Mouse (Mus musculus): ENCODE results near the gene Bmyc. TPM values are rescaled to one million over a fixed set of nuclear protein-coding genes. Genes with fewer than 3 reads are reported as not detected.
A peak's percentile ranks its signal among the peaks of the same experiment; 100 is the strongest.

Bmyc gene
- polyA plus RNA-seq (2014; fragmentation: Nextera tagmentation; extraction: Ambion mirVana): 83.2 and 93.7 TPM in 2 replicates

DNA sequence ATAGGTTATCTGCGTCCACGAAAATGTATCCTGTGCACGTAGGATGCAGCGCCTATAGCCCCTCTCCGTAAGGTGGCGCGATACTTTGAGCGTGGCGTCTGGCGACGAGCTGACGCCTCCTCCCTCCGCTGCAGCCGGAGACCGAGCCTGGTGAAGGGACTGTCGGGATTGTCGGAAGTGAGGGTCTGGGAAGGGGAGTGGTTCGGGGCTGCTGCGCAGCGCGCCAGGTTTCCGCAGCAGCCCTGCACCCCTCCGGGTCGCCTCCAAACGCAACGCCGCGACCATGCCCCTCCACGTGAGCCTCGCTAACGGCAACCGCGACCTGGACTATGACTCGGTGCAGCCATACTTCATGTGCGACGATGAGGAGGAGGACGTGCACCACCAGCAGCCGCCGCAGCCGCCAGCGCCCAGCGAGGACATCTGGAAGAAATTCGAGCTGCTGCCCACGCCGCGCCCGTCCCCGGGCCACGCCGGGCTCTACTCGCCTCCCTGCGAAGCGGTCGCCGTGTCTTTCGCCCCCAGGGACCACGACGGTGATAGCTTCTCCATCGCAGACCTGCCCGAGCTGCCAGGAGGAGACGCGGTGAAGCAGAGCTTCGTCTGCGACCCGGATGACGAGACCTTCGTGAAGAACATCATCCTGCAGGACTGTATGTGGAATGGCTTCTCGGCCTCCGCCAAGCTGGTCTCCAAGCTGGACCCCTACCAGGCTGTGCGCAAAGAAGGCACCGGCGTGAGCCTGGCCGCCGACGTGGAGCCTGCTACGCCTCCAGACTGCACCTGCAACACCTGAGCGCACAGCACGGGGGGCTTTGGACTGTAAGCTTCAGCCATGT lies at the start of gene Bmyc:
Bmyc (plus strand) TSS at position 97 of the 839 bp plus-strand sequence.
- Histone ChIP-seq H3K4me3 (ENCODE audit: low read length) (peak within 1 kb of the TSS; percentile 81), H3K9ac (ENCODE audit: low read depth, low read length) (peak within 1 kb of the TSS; percentile 68), H3K27me3 (ENCODE audit: control insufficient read depth, insufficient read depth, low read length) (no peaks in the 10 kb centered on the region), H3K4me2 (replicated peaks; ENCODE audit: low read depth, low read length) (peak within 1 kb of the TSS; percentile 92), H3K4me1 (ENCODE audit: control insufficient read depth, insufficient read depth, low read length) (peaks cover 8% of the 10 kb centered on the region; the same call in 1 of the 2 replicates), H3K9me3 (ENCODE audit: control insufficient read depth, low read length) (no peaks in the 10 kb centered on the region), H3K27ac (ENCODE audit: low read depth, low read length) (peak within 1 kb of the TSS; percentile 76), H3K36me3 (ENCODE audit: control insufficient read depth, insufficient read depth, low read length) (no peaks in the 10 kb centered on the region; the same call in 1 of the 2 replicates)
- WGBS: under 1% methylated on average over 78 of the region's 78 CpGs
- peak; percentile 92 for ATAC-seq (ENCODE audit: low FRiP score, low TSS enrichment)

DNA sequence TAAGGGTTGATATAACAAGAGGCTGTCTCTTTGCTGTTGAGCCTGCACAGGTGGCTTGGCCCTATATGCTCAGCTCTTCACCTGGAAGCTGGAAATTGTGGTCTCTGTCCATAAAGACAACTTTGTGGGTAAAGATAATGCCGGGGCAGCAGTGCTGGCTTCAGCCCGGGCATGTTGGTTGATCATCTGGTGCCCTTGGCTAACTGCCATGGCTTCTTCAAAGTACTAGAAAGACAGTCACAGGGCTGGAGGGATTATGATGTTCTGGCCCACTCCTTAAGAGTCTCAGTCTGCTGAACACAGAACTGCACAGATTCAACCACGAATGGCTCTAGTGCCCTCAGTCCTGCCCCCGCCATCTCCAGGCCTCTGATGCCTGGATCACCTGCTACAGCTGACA lies 49.3 kb upstream of the Bmyc start:
- no peaks in the 10 kb centered on the region for H3K9me3 ChIP-seq (ENCODE audit: control insufficient read depth, low read length)
- H3K27ac ChIP-seq (ENCODE audit: low read depth, low read length): no peak overlapping the region
- no peak for ATAC-seq (ENCODE audit: low FRiP score, low TSS enrichment)
- 78% methylated on average over 4 of the region's 4 CpGs for WGBS
- H3K4me1 ChIP-seq (ENCODE audit: control insufficient read depth, insufficient read depth, low read length): no peaks in the 10 kb centered on the region
- H3K4me3 ChIP-seq (ENCODE audit: low read length): no peak overlapping the region
- no peaks in the 10 kb centered on the region for H3K27me3 ChIP-seq (ENCODE audit: control insufficient read depth, insufficient read depth, low read length)
- no peaks in the 10 kb centered on the region for H3K36me3 ChIP-seq (ENCODE audit: control insufficient read depth, insufficient read depth, low read length)
- no peak overlapping the region for H3K9ac ChIP-seq (ENCODE audit: low read depth, low read length)
- no peak overlapping the region for H3K4me2 ChIP-seq (replicated peaks; ENCODE audit: low read depth, low read length)

DNA sequence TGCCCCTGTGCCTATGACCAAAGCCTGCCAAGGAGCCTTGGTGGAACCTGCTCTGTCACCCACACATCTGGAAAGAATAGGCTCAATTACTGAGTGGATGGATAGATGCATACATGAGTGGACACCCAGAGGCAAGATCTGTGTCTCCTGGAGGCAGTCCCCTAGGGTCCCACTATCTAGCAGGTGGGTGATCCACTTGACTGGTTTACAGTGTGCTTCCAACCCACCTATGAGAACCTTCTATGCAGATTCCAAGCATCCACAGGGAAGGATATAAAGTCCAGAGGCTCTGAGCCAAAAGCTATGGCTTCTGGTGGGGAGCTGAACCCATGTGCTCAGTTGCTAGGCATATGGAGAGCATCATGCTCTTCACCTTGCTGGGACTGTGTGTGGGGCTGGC lies 48.9 kb upstream of the Bmyc start, which contains the start of gene Lcn5:
Lcn5 (plus strand) TSS at position 301 of the 400 bp plus-strand sequence.
- Histone ChIP-seq H3K4me2 (replicated peaks; ENCODE audit: low read depth, low read length) (no peak within 1 kb of the TSS), H3K9ac (ENCODE audit: low read depth, low read length) (no peak within 1 kb of the TSS), H3K4me1 (ENCODE audit: control insufficient read depth, insufficient read depth, low read length) (no peaks in the 10 kb centered on the region), H3K4me3 (ENCODE audit: low read length) (no peak within 1 kb of the TSS), H3K36me3 (ENCODE audit: control insufficient read depth, insufficient read depth, low read length) (no peaks in the 10 kb centered on the region), H3K27me3 (ENCODE audit: control insufficient read depth, insufficient read depth, low read length) (no peaks in the 10 kb centered on the region), H3K9me3 (ENCODE audit: control insufficient read depth, low read length) (no peaks in the 10 kb centered on the region), H3K27ac (ENCODE audit: low read depth, low read length) (no peak within 1 kb of the TSS)
- no peak for ATAC-seq (ENCODE audit: low FRiP score, low TSS enrichment)

GRCm38 (mm10) chr2:25660279-25660678 lies 46.3 kb upstream of the Bmyc start:
- Histone ChIP-seq H3K36me3 (ENCODE audit: control insufficient read depth, insufficient read depth, low read length) (no peaks in the 10 kb centered on the region), H3K4me3 (ENCODE audit: low read length) (no peak overlapping the region), H3K4me2 (replicated peaks; ENCODE audit: low read depth, low read length) (no peak overlapping the region), H3K9ac (ENCODE audit: low read depth, low read length) (no peak overlapping the region), H3K9me3 (ENCODE audit: control insufficient read depth, low read length) (no peaks in the 10 kb centered on the region), H3K4me1 (ENCODE audit: control insufficient read depth, insufficient read depth, low read length) (no peaks in the 10 kb centered on the region), H3K27ac (ENCODE audit: low read depth, low read length) (no peak overlapping the region), H3K27me3 (ENCODE audit: control insufficient read depth, insufficient read depth, low read length) (no peaks in the 10 kb centered on the region)
- WGBS: 76% methylated on average over 8 of the region's 8 CpGs
- no peak for ATAC-seq (ENCODE audit: low FRiP score, low TSS enrichment)

GRCm38 (mm10) chr2:25661245-25661970 lies 45.1 kb upstream of the Bmyc start:
- H3K27me3 ChIP-seq (ENCODE audit: control insufficient read depth, insufficient read depth, low read length): no peaks in the 10 kb centered on the region
- H3K4me3 ChIP-seq (ENCODE audit: low read length): no peak overlapping the region
- WGBS: 83% methylated on average over 6 of the region's 6 CpGs
- no peaks in the 10 kb centered on the region for H3K9me3 ChIP-seq (ENCODE audit: control insufficient read depth, low read length)
- H3K4me1 ChIP-seq (ENCODE audit: control insufficient read depth, insufficient read depth, low read length): no peaks in the 10 kb centered on the region
- H3K9ac ChIP-seq (ENCODE audit: low read depth, low read length): no peak overlapping the region
- no peak overlapping the region for H3K27ac ChIP-seq (ENCODE audit: low read depth, low read length)
- no peak overlapping the region for H3K4me2 ChIP-seq (replicated peaks; ENCODE audit: low read depth, low read length)
- no peak for ATAC-seq (ENCODE audit: low FRiP score, low TSS enrichment)
- H3K36me3 ChIP-seq (ENCODE audit: control insufficient read depth, insufficient read depth, low read length): no peaks in the 10 kb centered on the region

- no peaks in the 10 kb centered on the region for H3K4me1 ChIP-seq (ENCODE audit: control insufficient read depth, insufficient read depth, low read length)
- ATAC-seq (ENCODE audit: low FRiP score, low TSS enrichment): no peak
- H3K4me3 ChIP-seq (ENCODE audit: low read length): no peak overlapping the region
- no peak overlapping the region for H3K4me2 ChIP-seq (replicated peaks; ENCODE audit: low read depth, low read length)
- H3K27ac ChIP-seq (ENCODE audit: low read depth, low read length): no peak overlapping the region
- H3K9ac ChIP-seq (ENCODE audit: low read depth, low read length): no peak overlapping the region
- H3K27me3 ChIP-seq (ENCODE audit: control insufficient read depth, insufficient read depth, low read length): no peaks in the 10 kb centered on the region
- 64% methylated on average over 1 of the region's 1 CpGs for WGBS
- H3K9me3 ChIP-seq (ENCODE audit: control insufficient read depth, low read length): no peaks in the 10 kb centered on the region
- H3K36me3 ChIP-seq (ENCODE audit: control insufficient read depth, insufficient read depth, low read length): no peaks in the 10 kb centered on the region
Measured at GRCm38 (mm10) chr2:25663511-25663910, 43.0 kb upstream of the Bmyc start.

DNA sequence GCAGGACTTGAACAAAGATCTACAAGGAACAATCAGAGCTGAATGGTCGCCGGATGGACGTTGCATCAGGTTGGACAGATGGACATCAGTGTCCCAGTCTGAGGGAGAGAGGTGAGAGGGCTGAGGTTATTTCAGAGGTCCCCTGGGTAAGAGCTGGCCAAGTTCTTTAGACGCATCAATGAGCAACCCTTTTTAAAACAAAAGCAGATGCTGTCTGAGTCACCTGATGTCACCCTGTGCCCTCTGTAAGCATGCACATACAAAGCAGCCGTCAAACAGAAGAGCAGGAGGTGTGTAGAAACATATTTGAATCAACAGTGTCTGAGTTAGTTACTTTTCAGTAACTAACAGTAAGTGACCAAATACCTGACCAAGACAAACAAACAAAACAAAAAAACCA lies 42.4 kb upstream of the Bmyc start:
- no peak overlapping the region for H3K27ac ChIP-seq (ENCODE audit: low read depth, low read length)
- ATAC-seq (ENCODE audit: low FRiP score, low TSS enrichment): no peak
- no peaks in the 10 kb centered on the region for H3K27me3 ChIP-seq (ENCODE audit: control insufficient read depth, insufficient read depth, low read length)
- no peaks in the 10 kb centered on the region for H3K36me3 ChIP-seq (ENCODE audit: control insufficient read depth, insufficient read depth, low read length)
- H3K4me3 ChIP-seq (ENCODE audit: low read length): no peak overlapping the region
- no peaks in the 10 kb centered on the region for H3K4me1 ChIP-seq (ENCODE audit: control insufficient read depth, insufficient read depth, low read length)
- H3K9me3 ChIP-seq (ENCODE audit: control insufficient read depth, low read length): no peaks in the 10 kb centered on the region
- WGBS: 81% methylated on average over 5 of the region's 5 CpGs
- H3K9ac ChIP-seq (ENCODE audit: low read depth, low read length): no peak overlapping the region
- no peak overlapping the region for H3K4me2 ChIP-seq (replicated peaks; ENCODE audit: low read depth, low read length)

DNA sequence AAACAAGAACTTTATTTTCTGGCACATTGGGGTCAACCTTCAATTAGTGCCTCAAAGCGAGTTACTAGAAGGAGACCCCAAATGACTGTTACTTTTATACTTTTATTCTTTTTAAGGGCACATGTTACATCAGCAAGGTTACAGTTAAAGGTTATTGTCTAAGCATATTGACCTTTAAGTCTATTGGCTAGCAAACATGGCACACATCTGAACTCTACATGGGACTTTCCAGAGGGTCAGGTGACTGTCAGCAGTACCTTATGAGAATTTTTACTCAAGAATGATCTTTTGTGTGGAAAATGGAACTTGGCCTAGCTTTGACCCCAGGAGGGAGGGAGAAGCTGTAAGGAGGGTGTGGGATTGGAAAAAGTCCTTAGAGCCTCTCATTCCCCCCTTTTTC lies 40.0 kb upstream of the Bmyc start:
- Histone ChIP-seq H3K4me2 (replicated peaks; ENCODE audit: low read depth, low read length) (no peak overlapping the region), H3K4me1 (ENCODE audit: control insufficient read depth, insufficient read depth, low read length) (no peaks in the 10 kb centered on the region), H3K27me3 (ENCODE audit: control insufficient read depth, insufficient read depth, low read length) (no peaks in the 10 kb centered on the region), H3K4me3 (ENCODE audit: low read length) (no peak overlapping the region), H3K27ac (ENCODE audit: low read depth, low read length) (no peak overlapping the region), H3K9me3 (ENCODE audit: control insufficient read depth, low read length) (no peaks in the 10 kb centered on the region), H3K36me3 (ENCODE audit: control insufficient read depth, insufficient read depth, low read length) (no peaks in the 10 kb centered on the region), H3K9ac (ENCODE audit: low read depth, low read length) (no peak overlapping the region)
- ATAC-seq (ENCODE audit: low FRiP score, low TSS enrichment): no peak
- 66% methylated on average over 1 of the region's 1 CpGs for WGBS

GRCm38 (mm10) chr2:25676486-25676885 lies 30.1 kb upstream of the Bmyc start, which contains the start of gene Lcn6:
Gene Lcn6 (plus strand): TSS chr2:25676786.
- H3K27me3 ChIP-seq (ENCODE audit: control insufficient read depth, insufficient read depth, low read length): no peaks in the 10 kb centered on the region
- WGBS: 89% methylated on average over 3 of the region's 3 CpGs
- no peak within 1 kb of the TSS for H3K4me3 ChIP-seq (ENCODE audit: low read length)
- no peak for ATAC-seq (ENCODE audit: low FRiP score, low TSS enrichment)
- H3K9ac ChIP-seq (ENCODE audit: low read depth, low read length): no peak within 1 kb of the TSS
- no peaks in the 10 kb centered on the region for H3K9me3 ChIP-seq (ENCODE audit: control insufficient read depth, low read length)
- no peak within 1 kb of the TSS for H3K27ac ChIP-seq (ENCODE audit: low read depth, low read length)
- H3K36me3 ChIP-seq (ENCODE audit: control insufficient read depth, insufficient read depth, low read length): no peaks in the 10 kb centered on the region
- no peaks in the 10 kb centered on the region for H3K4me1 ChIP-seq (ENCODE audit: control insufficient read depth, insufficient read depth, low read length)
- H3K4me2 ChIP-seq (replicated peaks; ENCODE audit: low read depth, low read length): no peak within 1 kb of the TSS

Data from kidney, embryonic 14.5 days (tissue).